Mouse (Mus musculus) ovary, adult 18-20 months (tissue): ENCODE data around the gene Sap25.

Experiments used
- DNase-seq: peaks from one replicate; pipeline ENCODE4 v3.0.0; 2022; ENCODE audit warnings: low spot score, mixed read lengths

Sap25 gene

GRCm38 (mm10) chr5:137663057-137663456 lies 21.9 kb downstream of the Sap25 start:
- no peak for DNase-seq

- DNase-seq = no peak
Measured at GRCm38 (mm10) chr5:137668971-137669370, 27.8 kb downstream of the Sap25 start.

DNA sequence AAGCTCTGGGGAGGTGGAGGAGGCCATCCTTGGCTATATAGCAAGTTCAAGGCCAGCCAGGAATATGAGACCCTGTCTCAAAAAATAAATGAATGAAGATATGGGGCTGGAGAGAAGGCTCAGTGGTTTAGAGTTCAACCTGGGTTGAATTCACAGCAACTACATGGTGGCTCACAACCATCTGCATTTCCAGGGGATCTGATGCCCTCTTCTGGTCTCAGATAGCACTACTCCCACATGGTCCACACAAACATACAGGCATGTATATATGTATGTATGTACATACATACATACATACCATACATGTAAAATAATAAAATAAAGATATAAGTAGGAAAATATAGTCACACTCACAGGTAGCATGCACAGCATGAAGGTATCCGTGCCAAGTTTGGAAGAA lies 29.1 kb downstream of the Sap25 start:
- no peak for DNase-seq

DNA sequence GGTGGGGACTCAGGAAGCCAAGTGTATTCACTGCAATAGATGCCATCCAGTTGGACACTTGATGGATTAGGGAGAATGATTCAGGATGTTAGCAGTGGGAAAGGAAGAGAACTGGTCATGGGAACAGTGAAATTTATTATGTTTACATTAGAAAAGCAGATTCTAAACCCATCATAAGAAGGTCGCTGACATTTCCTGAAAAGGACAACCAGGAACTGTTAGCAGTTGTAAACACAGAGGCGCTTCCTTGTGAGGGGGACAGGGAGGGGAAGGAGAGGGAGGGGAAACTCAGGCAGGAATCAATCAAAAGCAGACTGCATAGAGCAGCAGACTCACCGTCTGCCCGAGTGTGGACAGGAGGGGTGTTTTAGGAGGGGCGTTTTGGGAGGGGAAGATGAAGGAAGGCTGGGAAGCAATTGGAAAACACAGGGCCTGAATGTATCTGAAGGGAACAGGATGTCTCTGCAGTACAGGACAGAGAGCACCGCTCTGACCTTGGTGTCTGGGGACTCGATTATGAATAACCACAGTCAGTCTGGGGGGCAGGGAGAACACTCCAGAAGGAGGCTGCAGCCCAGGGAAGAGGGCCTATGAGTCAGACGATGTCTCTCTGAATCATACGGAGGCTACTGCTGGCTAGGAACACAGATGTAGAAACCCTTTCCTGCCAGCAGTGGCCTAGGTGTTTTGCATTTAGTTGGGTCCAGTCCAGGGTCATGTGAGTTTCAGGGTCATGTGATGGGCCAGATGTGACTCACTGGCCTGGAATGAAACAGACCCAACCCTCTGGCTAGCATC lies 30.5 kb downstream of the Sap25 start:
- DNase-seq = peak; percentile 85

- no peak for DNase-seq
Measured at GRCm38 (mm10) chr5:137672361-137672760, 31.2 kb downstream of the Sap25 start.

DNA sequence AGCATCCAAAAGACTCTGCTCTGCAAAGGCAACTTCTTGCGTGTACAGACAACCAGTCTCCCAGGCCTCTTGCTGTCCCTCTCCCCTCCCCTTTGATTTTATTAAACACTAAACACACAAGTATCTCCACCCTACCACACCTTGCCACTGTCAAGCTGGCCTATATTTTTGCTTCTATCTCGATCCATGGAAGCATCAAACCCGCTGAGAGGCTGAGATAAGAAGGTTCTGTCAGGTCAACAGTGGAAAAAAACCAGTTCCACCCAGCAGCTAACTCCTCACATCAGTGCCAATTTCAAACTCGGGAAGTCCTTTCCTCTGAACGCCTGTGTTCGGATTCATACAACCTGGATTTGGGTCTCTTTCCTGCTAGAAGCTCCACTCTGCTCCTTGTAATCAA lies 31.9 kb downstream of the Sap25 start:
- no peak for DNase-seq

- no peak for DNase-seq
Measured at GRCm38 (mm10) chr5:137674786-137675185, 33.7 kb downstream of the Sap25 start.

- DNase-seq = no peak
Measured at GRCm38 (mm10) chr5:137677859-137678258, 36.7 kb downstream of the Sap25 start.

DNA sequence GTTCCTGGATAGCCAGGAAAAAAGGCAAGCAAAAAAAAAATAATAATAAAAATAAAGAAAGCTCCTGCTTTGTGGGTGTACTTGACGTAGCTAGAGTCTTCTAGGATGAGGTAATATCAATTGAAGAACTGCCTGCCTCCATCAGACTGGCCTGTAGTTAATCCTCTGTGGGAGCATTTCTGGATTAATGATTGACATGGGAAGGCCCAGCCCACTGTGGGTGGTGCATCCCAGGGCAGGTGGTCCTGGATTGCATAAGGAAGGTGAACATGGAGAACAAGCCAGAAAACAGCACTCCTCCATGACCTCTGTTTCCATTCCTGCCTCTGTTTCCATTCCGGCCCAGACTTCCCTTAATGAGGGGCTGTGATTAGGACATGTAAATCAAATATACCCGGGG lies 37.6 kb downstream of the Sap25 start:
- DNase-seq = no peak

- DNase-seq = no peak
Measured at GRCm38 (mm10) chr5:137679726-137680125, 38.6 kb downstream of the Sap25 start.

DNA sequence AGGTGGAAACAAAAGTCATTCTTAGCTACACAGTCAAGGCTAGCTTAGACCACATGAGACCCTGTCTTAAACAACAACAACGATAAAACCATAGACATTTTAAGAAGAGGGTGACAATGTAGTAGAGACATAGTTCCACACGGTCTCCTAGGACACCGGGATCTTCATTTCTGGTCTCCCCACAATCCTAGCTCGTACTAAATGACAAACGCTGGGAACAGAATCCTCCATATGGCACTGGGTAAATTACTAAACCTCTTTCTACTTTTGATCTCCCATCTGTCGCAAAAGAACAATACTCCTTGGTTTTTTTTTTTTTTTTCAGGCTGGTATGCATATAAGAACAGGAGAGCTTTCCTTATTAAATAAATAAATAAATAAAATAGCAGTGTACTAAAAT lies 41.4 kb downstream of the Sap25 start:
- no peak for DNase-seq

GRCm38 (mm10) chr5:137683388-137684293 lies 42.5 kb downstream of the Sap25 start:
- DNase-seq = no peak

- peak; percentile 99 for DNase-seq
Measured at GRCm38 (mm10) chr5:137684294-137685123, 43.4 kb downstream of the Sap25 start, which contains the start of gene Agfg2. TSS of gene Agfg2 (minus strand) at chr5:137684726.

GRCm38 (mm10) chr5:137685653-137686052 lies 44.5 kb downstream of the Sap25 start:
- DNase-seq = no peak

DNA sequence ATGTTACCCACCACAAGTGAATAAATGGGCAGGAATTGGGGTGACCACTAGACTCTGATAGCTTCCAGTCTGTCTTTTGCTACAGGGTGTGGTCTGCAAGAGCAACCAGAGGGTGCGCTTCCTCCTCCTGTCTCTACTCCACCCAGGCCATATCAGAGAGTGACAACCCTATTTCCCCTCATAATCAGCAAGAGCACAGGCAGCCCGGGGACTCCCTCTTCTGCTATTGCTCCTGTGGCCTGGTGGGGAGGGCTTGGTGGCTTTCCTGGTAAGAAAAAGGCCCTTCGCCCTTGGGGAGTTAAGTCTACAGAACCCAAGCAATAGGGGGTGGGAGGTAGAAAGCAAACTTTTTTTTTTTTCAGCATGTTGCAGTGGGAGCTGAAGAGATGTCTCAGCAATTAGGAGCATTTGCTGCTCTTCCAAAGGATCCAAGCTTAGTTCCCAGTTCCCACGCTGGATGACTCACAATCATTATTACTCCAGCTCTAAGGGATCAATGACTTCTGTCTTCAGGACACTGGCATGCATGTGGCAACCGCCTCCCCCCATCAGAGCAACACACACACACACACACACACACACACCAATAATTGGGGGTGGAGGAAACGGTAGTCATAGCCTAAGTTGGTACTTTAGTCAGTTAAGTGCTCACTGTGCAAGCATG lies 45.1 kb downstream of the Sap25 start:
- DNase-seq = no peak

- DNase-seq = no peak
Measured at GRCm38 (mm10) chr5:137689974-137690373, 48.8 kb downstream of the Sap25 start.

GRCm38 (mm10) chr5:137690531-137690930 lies 49.4 kb downstream of the Sap25 start:
- no peak for DNase-seq

DNA sequence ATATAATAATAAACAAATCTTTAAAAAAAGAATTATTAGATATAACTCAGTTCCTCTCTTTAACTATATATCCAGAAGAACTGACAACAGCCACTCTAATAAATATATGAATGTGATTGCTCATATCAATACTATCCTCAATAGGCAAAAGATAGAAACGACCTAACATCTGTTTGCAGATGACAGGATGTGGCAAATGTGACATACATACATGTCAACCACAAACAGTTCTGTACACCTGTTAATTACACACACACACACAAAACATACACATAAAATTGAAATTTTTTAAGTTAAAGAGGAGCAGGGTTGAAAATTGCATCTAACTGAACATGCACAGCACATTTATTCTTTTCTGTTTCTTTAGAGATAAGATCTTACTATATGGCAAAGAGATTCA lies 50.7 kb downstream of the Sap25 start:
- DNase-seq = no peak
